Mouse (Mus musculus): Measurements from ENCODE around the gene Pitpnc1. TPM values are rescaled to one million over a fixed set of nuclear protein-coding genes. Genes with fewer than 3 reads are reported as not detected.

Pitpnc1 gene
- polyA plus RNA-seq, 1 experiment from 2014 or later, result 37.1 TPM

- WGBS, result 70% methylated on average over 4 of the region's 4 CpGs
- H3K4me3 ChIP-seq, result no peak overlapping the region
- H3K27ac ChIP-seq, result no peak overlapping the region
- no peaks in the 10 kb centered on the region for H3K9me3 ChIP-seq (replicated peaks)
- peak; percentile 42 for DNase-seq (ENCODE audit: low spot score)
- H3K36me3 ChIP-seq, result peaks cover 5% of the 10 kb centered on the region; the same call in 1 of the 2 replicates
- no peaks in the 10 kb centered on the region for H3K27me3 ChIP-seq (ENCODE audit: low read depth, poor library complexity, severe bottlenecking)
- H3K4me1 ChIP-seq, result peaks cover 5% of the 10 kb centered on the region; the same call in 1 of the 2 replicates
These were observed 85.2 kb downstream of the Pitpnc1 start for GRCm38 (mm10) chr11:107385306-107385705.

GRCm38 (mm10) chr11:107383985-107384384 lies 86.5 kb downstream of the Pitpnc1 start:
- no peak overlapping the region for H3K4me3 ChIP-seq
- H3K36me3 ChIP-seq, result peaks cover 10% of the 10 kb centered on the region
- H3K27ac ChIP-seq, result no peak overlapping the region
- H3K9me3 ChIP-seq (replicated peaks), result no peaks in the 10 kb centered on the region
- no peak for DNase-seq (ENCODE audit: low spot score)
- no peaks in the 10 kb centered on the region for H3K4me1 ChIP-seq
- H3K27me3 ChIP-seq (ENCODE audit: low read depth, poor library complexity, severe bottlenecking), result no peaks in the 10 kb centered on the region
- WGBS, result 86% methylated on average over 6 of the region's 6 CpGs

- Histone ChIP-seq H3K36me3 (peaks cover 10% of the 10 kb centered on the region), H3K4me1 (peaks cover 21% of the 10 kb centered on the region), H3K9me3 (replicated peaks) (no peaks in the 10 kb centered on the region), H3K27me3 (ENCODE audit: low read depth, poor library complexity, severe bottlenecking) (no peaks in the 10 kb centered on the region), H3K4me3 (no peak overlapping the region), H3K27ac (no peak overlapping the region)
- no peak for DNase-seq (ENCODE audit: low spot score)
- 88% methylated on average over 9 of the region's 9 CpGs for WGBS
These were observed 90.5 kb downstream of the Pitpnc1 start for GRCm38 (mm10) chr11:107379965-107380364.

GRCm38 (mm10) chr11:107379089-107379845 lies 91.2 kb downstream of the Pitpnc1 start:
- 93% methylated on average over 22 of the region's 22 CpGs for WGBS
- H3K9me3 ChIP-seq (replicated peaks), result no peaks in the 10 kb centered on the region
- H3K4me3 ChIP-seq, result no peak overlapping the region
- no peaks in the 10 kb centered on the region for H3K27me3 ChIP-seq (ENCODE audit: low read depth, poor library complexity, severe bottlenecking)
- DNase-seq (ENCODE audit: low spot score), result no peak
- peaks cover 10% of the 10 kb centered on the region for H3K36me3 ChIP-seq
- peaks cover 21% of the 10 kb centered on the region for H3K4me1 ChIP-seq
- no peak overlapping the region for H3K27ac ChIP-seq

GRCm38 (mm10) chr11:107377326-107377725 lies 93.2 kb downstream of the Pitpnc1 start:
- WGBS, result 97% methylated on average over 6 of the region's 6 CpGs

GRCm38 (mm10) chr11:107376272-107376671 lies 94.2 kb downstream of the Pitpnc1 start:
- 54% methylated on average over 12 of the region's 12 CpGs for WGBS
- peak; percentile 51 for DNase-seq (ENCODE audit: low spot score)

More at GRCm38 (mm10) chr11:107377326-107377725, 93.2 kb downstream of the Pitpnc1 start:
- Histone ChIP-seq H3K4me1 (peaks cover 21% of the 10 kb centered on the region), H3K36me3 (peaks cover 10% of the 10 kb centered on the region), H3K27me3 (ENCODE audit: low read depth, poor library complexity, severe bottlenecking) (no peaks in the 10 kb centered on the region), H3K9me3 (replicated peaks) (no peaks in the 10 kb centered on the region), H3K4me3 (no peak overlapping the region), H3K27ac (no peak overlapping the region)
- DNase-seq (ENCODE audit: low spot score), result no peak

GRCm38 (mm10) chr11:107375816-107376215 lies 94.7 kb downstream of the Pitpnc1 start:
- WGBS, result 92% methylated on average over 11 of the region's 11 CpGs
- Histone ChIP-seq H3K9me3 (replicated peaks) (no peaks in the 10 kb centered on the region), H3K4me1 (peaks cover 27% of the 10 kb centered on the region), H3K27ac (no peak overlapping the region), H3K36me3 (peaks cover 6% of the 10 kb centered on the region), H3K4me3 (no peak overlapping the region), H3K27me3 (ENCODE audit: low read depth, poor library complexity, severe bottlenecking) (no peaks in the 10 kb centered on the region)
- no peak for DNase-seq (ENCODE audit: low spot score)

More at GRCm38 (mm10) chr11:107376272-107376671, 94.2 kb downstream of the Pitpnc1 start:
- Histone ChIP-seq H3K4me3 (no peak overlapping the region), H3K4me1 (peaks cover 23% of the 10 kb centered on the region), H3K9me3 (replicated peaks) (no peaks in the 10 kb centered on the region), H3K27me3 (ENCODE audit: low read depth, poor library complexity, severe bottlenecking) (no peaks in the 10 kb centered on the region), H3K27ac (peak overlapping the region; percentile 26), H3K36me3 (peaks cover 6% of the 10 kb centered on the region)

GRCm38 (mm10) chr11:107373569-107373968 lies 96.9 kb downstream of the Pitpnc1 start:
- Histone ChIP-seq H3K27ac (no peak overlapping the region), H3K9me3 (replicated peaks) (no peaks in the 10 kb centered on the region), H3K36me3 (no peaks in the 10 kb centered on the region), H3K4me1 (peaks cover 28% of the 10 kb centered on the region), H3K4me3 (no peak overlapping the region), H3K27me3 (ENCODE audit: low read depth, poor library complexity, severe bottlenecking) (no peaks in the 10 kb centered on the region)
- no peak for DNase-seq (ENCODE audit: low spot score)
- 95% methylated on average over 6 of the region's 6 CpGs for WGBS

GRCm38 (mm10) chr11:107373154-107373553 lies 97.3 kb downstream of the Pitpnc1 start:
- no peaks in the 10 kb centered on the region for H3K36me3 ChIP-seq
- no peaks in the 10 kb centered on the region for H3K27me3 ChIP-seq (ENCODE audit: low read depth, poor library complexity, severe bottlenecking)
- no peak overlapping the region for H3K4me3 ChIP-seq
- DNase-seq (ENCODE audit: low spot score), result no peak
- 96% methylated on average over 4 of the region's 4 CpGs for WGBS
- H3K9me3 ChIP-seq (replicated peaks), result no peaks in the 10 kb centered on the region
- H3K4me1 ChIP-seq, result peaks cover 28% of the 10 kb centered on the region
- H3K27ac ChIP-seq, result no peak overlapping the region

GRCm38 (mm10) chr11:107372688-107373087 lies 97.8 kb downstream of the Pitpnc1 start:
- WGBS, result 92% methylated on average over 7 of the region's 7 CpGs
- H3K36me3 ChIP-seq, result no peaks in the 10 kb centered on the region
- peaks cover 28% of the 10 kb centered on the region for H3K4me1 ChIP-seq
- DNase-seq (ENCODE audit: low spot score), result no peak
- no peaks in the 10 kb centered on the region for H3K9me3 ChIP-seq (replicated peaks)
- H3K4me3 ChIP-seq, result no peak overlapping the region
- H3K27ac ChIP-seq, result no peak overlapping the region
- H3K27me3 ChIP-seq (ENCODE audit: low read depth, poor library complexity, severe bottlenecking), result no peaks in the 10 kb centered on the region

GRCm38 (mm10) chr11:107370476-107370875 lies 100.0 kb downstream of the Pitpnc1 start:
- Histone ChIP-seq H3K27me3 (ENCODE audit: low read depth, poor library complexity, severe bottlenecking) (no peaks in the 10 kb centered on the region), H3K9me3 (replicated peaks) (no peaks in the 10 kb centered on the region), H3K4me3 (no peak overlapping the region), H3K4me1 (peaks cover 24% of the 10 kb centered on the region), H3K27ac (no peak overlapping the region), H3K36me3 (no peaks in the 10 kb centered on the region)
- no peak for DNase-seq (ENCODE audit: low spot score)
- WGBS, result 93% methylated on average over 3 of the region's 3 CpGs

- Histone ChIP-seq H3K4me1 (peaks cover 24% of the 10 kb centered on the region), H3K36me3 (no peaks in the 10 kb centered on the region), H3K9me3 (replicated peaks) (no peaks in the 10 kb centered on the region), H3K4me3 (no peak overlapping the region), H3K27me3 (ENCODE audit: low read depth, poor library complexity, severe bottlenecking) (no peaks in the 10 kb centered on the region), H3K27ac (no peak overlapping the region)
- 95% methylated on average over 6 of the region's 6 CpGs for WGBS
- no peak for DNase-seq (ENCODE audit: low spot score)
These were observed 100.8 kb downstream of the Pitpnc1 start for GRCm38 (mm10) chr11:107369661-107370060.

GRCm38 (mm10) chr11:107365938-107366712 lies 104.4 kb downstream of the Pitpnc1 start:
- Histone ChIP-seq H3K4me1 (peaks cover 20% of the 10 kb centered on the region), H3K4me3 (no peak overlapping the region), H3K36me3 (no peaks in the 10 kb centered on the region), H3K9me3 (replicated peaks) (no peaks in the 10 kb centered on the region), H3K27me3 (ENCODE audit: low read depth, poor library complexity, severe bottlenecking) (no peaks in the 10 kb centered on the region), H3K27ac (no peak overlapping the region)
- DNase-seq (ENCODE audit: low spot score), result no peak
- 67% methylated on average over 13 of the region's 13 CpGs for WGBS
